Mouse (Mus musculus) mouse embryonic stem cell (cell line): ENCODE data around the gene Hnf1a.
"Not testable (repeated sequence)": the region's sequence is repeated elsewhere in the genome, so short reads cannot be mapped to it uniquely, and the experiment has no call there.

ENCODE experiments used
- in situ Hi-C, 2 experiments: fragments of 300-500 bp; cut with MboI; formaldehyde crosslinking; loops; 1 replicate in 1 of 2; 3 replicates in 1 of 2; pipeline ENCODE4 v1.14.3; 2019 to 2020; ENCODE audit warnings: low sequenced_read_pairs in 2 of 2, low pct_unique_long_range_greater_than_20kb in 1 of 2, mixed read lengths in 1 of 2; ENCODE audit not compliant: unreplicated experiment in 1 of 2

Gene Hnf1a

DNA sequence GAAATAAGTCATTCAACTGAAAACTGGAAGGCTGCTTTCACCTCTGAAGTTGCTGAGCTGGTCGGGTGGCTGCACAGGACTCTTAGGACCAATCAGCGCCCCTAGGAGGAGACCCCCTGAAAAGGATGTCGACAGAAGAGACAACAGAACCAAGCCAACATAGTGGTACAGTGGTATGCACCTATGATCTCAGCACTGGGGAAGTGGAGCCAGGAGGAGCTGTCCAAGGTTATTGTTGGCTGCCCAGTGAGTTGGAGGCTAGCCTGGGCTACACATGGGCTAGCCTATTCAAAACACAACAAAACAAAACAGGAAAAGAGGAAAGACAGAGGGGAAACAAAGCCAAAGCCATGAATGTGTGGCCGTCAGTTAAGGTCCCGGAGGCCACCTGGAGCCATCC lies 12.8 kb downstream of the Hnf1a start:
- in situ Hi-C loops, result no loop called here

DNA sequence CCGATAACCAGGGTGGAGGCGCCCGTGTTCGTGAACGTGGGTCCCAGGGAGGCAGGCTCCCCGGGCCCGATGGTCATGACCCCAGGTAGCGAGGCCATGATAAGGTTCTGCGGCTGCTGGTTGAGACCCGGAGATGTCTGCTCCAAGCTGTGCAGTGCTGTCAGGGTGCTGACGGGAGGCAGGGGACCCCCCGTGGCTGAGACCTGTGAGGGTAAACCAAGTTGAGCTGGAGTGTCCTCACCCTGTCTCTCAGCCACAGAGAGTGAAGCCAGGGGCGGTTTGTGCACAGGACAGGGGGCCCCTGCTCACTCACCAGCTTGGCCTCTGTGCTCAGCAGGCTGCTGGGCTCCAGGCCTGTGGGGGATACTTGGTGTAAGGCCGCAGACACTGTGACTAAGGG lies 17.6 kb downstream of the Hnf1a start:
- in situ Hi-C loops, result no loop called here

DNA sequence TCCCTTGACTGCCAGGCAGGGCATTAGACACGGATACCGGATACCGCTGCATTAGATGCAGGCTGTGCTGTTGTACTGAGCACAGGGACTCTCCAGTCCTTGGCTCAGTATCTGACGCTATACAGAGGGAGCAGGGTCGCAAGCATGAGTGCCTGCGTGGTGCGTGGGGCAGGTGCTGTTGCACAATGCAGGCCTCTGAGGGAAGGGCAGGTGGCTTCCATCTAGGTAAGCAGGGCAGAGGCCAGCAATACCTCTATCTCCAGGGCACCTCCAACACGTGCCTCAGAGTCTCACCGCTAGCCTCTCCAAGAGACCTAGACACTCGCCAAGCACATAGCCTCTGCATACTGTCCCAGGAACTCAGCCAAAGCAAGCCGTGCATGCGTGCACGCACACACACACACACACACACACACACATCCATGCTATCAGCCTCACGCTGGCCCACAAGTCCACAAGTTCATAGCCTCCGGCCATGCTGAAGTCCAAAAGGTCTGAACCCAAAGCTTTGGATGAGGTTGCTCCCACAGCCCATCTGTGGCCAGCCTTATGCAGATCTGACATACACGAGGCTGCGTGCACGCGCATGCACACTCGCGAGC lies 19.5 kb downstream of the Hnf1a start:
- in situ Hi-C loops, result no loop called here

DNA sequence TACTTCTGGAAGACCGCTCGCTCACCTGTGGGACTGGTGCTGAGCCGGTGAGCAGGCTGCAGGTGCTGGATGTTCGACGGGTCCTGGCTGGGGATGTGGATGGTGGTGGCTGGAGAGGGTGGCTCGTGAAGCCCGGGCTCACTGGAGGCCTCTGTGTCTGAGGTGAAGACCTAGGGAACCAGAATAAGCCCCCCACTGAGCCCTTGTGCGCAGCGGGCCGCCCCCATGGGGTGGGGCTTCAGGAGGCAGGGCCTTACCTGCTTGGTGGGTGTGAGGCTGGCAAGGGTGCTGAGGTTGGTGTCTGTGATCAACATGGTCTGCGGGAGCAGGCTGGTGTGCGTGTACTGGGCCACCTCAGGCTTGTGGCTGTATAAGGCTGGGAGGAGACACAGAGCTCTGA lies 20.2 kb downstream of the Hnf1a start:
- in situ Hi-C loops, result no loop called here

DNA sequence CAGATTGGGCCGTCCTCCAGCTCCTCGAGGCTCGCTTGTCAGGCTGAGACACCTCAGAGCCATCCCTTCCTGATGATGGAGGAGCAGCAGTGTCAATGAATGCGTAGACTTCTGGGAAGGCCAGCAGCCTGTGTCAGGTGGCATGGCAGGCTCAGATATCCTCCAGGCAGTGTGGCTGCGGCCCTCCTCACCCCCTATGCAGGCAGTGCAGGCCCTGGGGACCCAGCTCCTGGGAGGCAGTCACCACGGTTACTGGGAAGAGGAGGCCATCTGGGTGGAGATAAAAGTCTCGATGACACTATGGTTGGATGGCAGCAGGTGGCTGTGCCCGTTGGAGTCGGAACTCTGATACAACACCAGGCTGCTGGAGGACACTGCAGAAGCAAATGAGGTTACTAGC lies 21.1 kb downstream of the Hnf1a start:
- in situ Hi-C loops, result no loop called here

DNA sequence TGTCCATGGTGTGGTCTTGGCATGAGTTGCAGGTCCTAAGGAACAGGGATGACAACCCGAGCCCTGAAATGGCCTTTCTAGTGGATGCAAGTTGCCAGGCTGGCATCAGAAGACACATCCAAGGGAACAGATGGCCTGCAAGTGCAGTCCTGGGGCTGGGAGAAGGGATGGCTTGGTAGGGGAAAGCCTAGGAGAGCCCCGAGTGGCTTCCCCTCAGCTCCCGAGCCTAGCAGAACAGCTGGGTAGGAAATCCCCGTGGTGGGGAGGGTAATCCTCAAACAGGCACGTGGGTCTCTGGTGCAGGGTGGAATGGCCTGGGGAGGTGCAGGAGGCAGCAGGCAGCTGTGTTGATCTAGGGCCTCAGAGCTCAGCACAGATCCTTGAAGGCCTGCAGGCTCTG lies 21.6 kb downstream of the Hnf1a start:
- in situ Hi-C loops, result no loop called here

DNA sequence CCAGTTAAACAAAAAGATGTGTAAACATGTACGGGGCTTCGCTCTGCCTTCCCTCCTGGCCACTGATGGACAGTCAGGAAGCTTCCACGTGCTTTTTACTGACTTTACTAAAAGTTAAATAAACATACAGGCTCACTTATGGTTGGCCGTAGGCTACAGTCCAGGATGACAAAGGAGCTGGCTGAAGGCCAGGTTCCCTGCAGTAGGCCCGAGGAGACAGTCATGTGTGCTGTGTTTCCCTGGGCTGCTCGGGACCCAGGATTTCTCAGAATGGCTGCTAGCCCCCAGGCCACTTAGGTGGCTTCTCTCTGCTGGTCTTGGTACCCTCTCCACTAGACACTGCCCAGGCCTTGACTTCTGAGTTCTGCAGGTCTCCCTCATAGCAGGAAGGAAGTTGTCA lies 22.0 kb downstream of the Hnf1a start:
- in situ Hi-C loops, result no loop called here

DNA sequence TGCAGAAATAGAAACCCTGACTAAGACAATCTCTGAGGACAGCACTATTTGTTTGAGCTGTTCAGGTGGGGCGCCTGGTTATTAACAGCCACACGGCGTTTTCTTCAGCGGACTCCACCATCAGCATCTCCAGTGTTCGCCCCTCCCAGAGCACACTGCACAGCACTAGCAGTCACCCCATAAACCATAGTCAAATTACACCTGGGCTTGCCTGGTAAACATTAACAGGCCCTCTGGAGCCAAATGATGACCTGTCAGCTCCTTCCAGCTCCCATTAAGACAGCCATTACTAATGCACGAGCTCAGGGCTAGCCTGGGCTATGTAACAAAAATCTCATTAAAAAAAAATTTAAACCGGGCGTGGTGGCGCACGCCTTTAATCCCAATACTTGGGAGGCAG lies 25.8 kb downstream of the Hnf1a start:
- in situ Hi-C loops, result no loop called here

DNA sequence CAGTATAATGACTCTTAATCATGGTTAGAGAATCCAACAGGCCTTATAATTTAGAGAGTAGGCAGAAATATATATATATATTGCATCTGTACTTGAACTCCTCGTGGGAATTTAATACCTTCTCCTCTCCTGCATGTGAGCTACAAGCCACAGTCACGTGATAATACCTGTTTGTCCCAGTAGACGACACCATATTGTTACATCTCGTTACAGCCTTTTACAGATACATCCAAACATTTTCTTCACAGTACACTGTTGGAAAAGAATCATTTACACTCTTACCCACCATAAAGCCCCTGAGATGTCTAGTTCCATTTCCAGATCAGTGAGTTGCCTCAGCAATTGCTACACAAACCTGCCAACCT lies 28.1 kb downstream of the Hnf1a start:
- in situ Hi-C loops, result no loop called here

DNA sequence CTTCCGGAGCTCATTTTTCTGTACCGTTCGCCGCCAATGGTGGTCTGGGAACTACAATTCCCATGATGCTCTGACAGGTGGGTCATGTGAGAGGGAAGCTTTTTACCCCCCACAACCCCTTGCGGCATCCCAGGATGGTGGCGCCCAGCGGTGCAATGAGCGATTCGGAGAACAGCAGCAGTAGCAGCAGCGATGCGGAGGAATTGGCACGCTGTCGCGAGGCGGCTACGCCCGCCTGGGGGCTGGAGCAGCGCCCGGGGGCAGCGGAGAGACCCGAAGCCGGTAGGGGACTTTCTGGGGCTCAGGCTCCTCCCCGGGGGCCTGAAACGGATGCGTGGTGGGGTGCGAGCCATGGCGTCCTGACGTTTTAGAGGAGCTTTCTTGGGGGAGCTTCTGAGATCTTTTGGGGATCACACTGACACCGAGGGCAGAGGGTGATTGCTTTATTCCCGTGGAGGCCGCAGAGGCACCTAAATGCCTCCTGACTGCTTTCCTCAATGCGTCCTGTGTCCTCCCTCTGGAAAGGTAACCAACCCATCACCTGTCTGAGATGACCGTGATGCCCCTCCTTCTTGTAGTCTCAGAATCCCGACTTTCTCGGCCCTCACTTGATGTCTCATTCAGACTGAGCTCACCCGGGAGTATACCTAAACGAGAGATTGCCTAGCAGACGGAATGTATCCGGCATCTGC lies 28.7 kb downstream of the Hnf1a start, which contains the start of gene 2210016L21Rik:
Gene 2210016L21Rik (plus strand): TSS at position 85 of the 692 bp plus-strand sequence.
- in situ Hi-C loops, result no loop called here

DNA sequence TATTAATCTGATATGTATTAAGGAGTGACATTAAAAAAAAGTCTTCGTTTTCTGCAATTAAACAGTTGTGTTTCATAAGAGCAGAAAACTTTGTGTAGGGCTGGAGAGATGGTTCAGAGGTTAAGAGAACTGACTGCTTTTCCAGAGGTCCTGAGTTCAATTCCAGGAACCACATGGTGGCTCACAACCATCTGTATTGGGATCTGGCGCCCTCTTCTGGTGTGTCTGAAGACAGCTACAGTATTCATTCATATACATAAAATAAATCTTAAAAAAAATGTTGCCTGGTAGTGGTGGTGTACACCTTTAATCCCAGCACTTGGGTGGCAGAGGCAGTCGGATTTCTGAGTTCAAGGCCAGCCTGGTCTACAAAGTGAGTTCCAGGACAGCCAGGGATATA lies 29.8 kb downstream of the Hnf1a start:
- in situ Hi-C loops, result not testable (repeated sequence)

DNA sequence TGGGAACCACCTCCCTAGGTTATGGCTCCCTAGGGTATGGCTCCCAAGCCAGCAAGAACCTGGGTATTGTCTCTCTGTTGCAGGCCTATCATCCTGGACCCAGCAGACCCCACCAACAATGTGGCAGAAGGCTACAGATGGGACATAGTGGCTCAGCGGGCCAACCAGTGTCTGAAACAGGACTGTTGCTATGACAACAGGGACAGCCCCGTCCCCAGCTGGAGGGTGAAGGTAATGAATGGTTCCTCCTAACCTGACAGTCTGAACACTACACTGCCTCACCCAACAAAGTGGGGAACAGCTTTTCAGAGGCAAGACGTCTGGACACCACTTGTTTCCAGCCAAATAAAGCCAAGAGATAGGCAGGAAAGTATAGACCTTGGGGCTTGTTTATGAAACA lies 35.1 kb downstream of the Hnf1a start:
- in situ Hi-C loops, result no loop called here

DNA sequence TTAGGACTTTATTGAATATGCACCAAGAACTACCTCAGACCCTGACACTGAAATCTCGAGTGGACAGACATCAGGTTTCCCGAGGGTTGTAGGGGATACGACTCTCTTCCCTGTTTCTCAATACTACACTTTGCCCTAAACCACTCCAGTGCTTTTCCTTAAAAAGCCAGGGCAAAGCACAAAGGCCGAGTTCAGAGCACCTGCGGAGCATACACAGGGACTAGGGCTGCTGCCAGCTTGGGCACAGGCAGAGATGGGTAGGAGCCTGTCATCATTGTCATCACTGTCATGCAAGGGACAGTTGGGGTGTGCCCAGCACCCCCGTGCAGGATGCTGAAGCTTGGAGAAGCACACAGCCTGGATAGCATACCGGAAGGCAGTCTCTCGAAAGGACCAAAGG lies 37.7 kb downstream of the Hnf1a start:
- in situ Hi-C loops, result no loop called here

DNA sequence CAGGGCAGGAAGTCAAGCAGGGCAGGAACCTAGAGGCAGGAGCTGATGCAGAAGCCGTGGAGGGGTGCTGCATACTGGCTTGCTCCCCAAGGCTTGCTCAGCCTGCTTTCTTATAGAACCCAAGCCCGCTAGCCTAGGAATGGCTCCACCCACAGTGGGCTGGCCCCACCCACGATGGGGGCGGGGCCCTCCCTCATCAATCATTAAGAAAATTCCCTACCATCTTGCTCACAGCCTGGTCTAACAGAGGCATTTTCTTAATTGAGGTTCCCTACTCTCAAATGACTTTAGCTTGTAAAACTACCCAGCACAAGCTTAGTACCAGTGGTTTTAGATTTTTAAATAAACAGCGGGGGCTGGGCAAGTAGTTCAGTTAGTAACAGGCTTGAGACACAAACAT lies 39.3 kb downstream of the Hnf1a start:
- in situ Hi-C loops, result no loop called here

DNA sequence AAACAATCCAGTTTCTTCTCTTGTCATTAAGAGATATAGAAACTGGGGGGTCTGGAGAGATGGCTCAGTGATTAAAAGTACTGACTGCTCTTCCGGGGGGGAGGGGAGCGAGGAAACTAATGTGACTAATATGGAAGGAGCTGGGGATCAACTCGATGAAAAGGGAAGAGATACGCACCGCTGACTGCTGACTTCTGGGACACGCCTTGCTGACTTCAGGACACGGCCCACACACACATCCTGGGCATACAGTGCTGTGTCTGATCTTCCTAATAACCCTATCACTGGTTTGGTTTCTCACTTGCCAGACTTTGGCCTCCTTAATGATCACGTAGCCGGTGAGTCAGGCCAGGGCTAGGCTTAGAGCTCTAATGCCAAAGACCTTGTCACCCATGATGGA lies 44.1 kb downstream of the Hnf1a start:
- in situ Hi-C loops, result no loop called here

DNA sequence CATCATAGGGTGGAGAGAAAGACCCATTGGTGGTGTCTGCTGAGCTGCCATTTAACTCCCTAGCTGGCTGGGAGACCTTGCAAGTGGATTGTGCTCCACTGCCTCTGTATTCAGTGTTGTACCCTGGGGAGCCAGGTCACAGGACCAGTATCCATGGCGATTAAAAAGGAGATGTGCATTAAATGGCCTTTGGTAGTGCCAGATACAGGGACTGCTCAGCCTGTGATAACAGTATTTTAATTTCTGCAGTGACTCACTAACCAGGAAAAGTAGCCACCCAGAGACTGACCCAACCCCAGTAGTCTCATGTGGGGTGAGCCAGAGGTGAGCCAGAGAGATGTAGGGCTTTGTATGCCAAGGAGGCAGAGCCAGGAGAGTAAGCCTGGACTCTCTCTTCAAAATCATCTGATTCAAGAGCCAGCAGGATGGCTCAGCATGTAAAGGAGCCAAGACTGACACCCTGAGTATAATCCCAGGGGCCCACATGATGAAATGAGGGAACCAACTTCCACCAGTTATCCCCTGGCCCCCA lies 44.7 kb downstream of the Hnf1a start:
- in situ Hi-C loops, result no loop called here

DNA sequence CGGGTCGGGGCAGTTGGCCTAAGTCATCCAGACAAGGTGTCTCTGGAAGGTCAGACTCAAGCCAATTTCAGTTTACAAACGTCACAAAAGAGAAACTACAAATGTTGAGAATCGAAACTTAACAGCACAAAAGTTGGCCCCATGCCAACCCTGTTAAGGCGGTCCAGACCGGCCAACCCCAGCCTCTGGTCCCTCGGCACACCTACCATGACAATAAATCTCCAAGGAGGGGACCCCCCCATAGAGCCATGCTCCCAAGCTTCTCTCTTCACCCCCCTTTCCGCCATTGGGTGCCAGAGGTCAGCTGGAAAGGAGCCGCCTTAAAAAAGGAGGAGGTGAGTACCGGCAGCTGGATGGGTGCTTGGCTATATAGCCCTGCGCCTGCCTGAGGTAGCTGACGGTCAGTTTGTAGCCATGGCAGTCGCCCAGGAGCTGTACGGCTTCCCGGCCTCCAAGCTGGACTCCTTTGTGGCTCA lies 47.9 kb downstream of the Hnf1a start, which contains the start of gene Oasl1:
Gene Oasl1 (plus strand): TSS at position 243 of the 476 bp plus-strand sequence.
- in situ Hi-C loops, result no loop called here

DNA sequence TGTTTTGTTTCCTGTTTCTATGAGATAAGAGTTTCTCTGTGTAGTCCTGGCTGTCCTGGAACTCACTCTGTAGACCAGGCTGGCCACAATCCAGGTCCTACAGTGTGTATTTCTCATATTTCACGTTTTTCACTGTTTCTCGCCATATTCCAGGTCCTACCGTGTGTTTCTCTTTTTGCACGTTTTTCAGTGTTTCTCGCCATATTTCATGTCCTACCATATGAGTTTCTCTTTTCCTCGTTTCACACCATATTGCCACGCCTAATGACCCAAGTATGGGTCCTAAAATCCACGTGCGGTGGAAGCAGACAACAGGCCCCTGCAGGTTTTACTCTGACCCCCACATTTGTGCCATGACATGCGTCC lies 48.5 kb downstream of the Hnf1a start:
- in situ Hi-C loops, result no loop called here

DNA sequence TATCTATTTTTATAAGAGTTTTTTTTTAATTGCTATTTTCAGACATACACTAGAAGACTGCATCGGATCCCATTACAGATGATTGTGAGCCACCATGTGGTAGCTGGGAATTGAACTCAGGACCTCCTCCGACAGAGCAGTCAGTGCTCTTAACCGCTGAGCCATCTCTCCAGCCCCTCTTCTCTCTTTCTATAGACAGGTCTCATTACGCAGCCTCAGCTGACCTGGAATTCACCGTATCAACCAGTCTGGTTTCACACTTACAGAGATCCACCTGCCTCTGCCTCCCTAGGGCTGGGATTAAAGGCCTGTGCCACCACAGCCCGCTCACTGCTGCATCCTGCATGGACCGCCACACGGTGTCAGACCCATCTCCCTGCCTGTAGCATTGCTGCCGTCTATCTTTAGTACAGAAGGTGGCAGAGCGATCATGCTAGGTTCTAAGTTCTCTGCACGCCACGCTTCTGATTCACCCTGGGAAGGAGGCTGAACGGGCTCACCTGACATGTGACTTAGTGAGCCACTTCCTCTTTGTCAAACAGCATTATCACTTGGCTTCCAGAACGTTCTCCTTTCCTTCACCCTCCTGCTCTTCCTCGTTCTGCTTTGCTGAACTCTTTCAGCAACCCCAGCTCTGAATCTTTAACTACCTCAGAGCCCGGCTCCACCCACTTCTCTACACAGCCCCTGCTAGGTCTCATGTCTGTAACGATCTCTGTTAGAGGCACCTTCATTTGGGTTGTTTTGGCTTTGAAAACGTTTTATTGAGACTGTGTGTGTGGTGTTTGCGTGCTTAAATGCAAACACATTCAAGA lies 49.1 kb downstream of the Hnf1a start:
- in situ Hi-C loops, result no loop called here
